Mouse (Mus musculus) bone marrow macrophage, adult 2 months (primary cell): Measurements from ENCODE around the gene A730061H03Rik.

Experiments
- CTCF ChIP-seq: IDR thresholded peaks from 2 replicates; pipeline ENCODE4 v1.5.1; 2012; ENCODE audit warnings: low read depth, mild to moderate bottlenecking, low read length, moderate library complexity
- POLR2A ChIP-seq: IDR thresholded peaks from 2 replicates; pipeline ENCODE4 v1.6.1; 2012; ENCODE audit warnings: mild to moderate bottlenecking, low read depth, low read length, borderline replicate concordance

DNA sequence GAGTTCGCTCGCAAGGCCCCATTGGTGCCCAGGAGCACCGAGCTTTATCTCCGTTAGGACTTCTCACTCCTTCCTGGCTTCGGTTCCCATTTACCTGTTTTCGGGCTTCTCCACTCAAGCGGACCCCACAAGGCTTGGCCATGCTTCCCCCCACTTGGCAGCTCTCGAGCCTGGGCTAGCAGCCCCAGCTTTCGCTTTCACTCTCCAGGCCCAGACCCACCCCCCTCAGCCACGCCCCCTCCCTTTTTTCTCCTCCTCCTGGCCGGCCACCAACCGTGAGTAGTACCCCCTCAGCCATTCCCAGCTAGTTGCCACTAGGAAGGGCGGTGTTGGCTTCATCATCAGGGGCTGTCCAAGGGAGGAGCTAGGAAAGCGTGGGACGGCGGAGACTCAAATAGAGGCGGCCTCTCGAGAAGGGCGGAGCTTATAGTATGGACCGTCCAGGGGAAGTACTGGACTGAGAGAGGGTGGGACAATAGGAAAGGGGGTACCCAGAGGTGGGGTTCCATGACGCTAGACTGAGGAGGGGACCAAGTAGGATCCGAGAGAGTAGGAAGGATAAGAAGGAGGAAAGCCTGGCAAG, 30.6 kb upstream of the A730061H03Rik start, which contains the start of gene Psme2:
- TF ChIP-seq CTCF (no peak), POLR2A (no peak)
